Mouse (Mus musculus) limb, embryonic 15.5 days (tissue): ENCODE data around the gene Scgb1c1. TPM values are rescaled to one million over a fixed set of nuclear protein-coding genes. Genes with fewer than 3 reads are reported as not detected.
A peak's percentile ranks its signal among the peaks of the same experiment; 100 is the strongest.

Source experiments
- ATAC-seq: fragments of 200-750 bp; cut with Nextera tagmentation; 2 replicates; pipeline ENCODE4 v1.8.0; 2017; ENCODE audit warnings: low read depth, moderate TSS enrichment; ENCODE audit not compliant: insufficient number of reproducible peaks, low FRiP score, low TSS enrichment
- H3K27ac ChIP-seq: fragments of 300-500 bp; sonication (generic); 2 replicates; pipeline ENCODE4 v1.5.1; 2015; ENCODE audit warnings: moderate library complexity, mild to moderate bottlenecking, inconsistent platforms
- H3K27me3 ChIP-seq: fragments of 300-500 bp; sonication (generic); 2 replicates; pipeline ENCODE4 v1.6.1; 2015; ENCODE audit warnings: inconsistent platforms
- H3K36me3 ChIP-seq: fragments of 300-500 bp; sonication (generic); 2 replicates; pipeline ENCODE4 v1.6.1; 2015; ENCODE audit warnings: inconsistent platforms
- H3K4me1 ChIP-seq: fragments of 300-500 bp; sonication (generic); 2 replicates; pipeline ENCODE4 v1.6.1; 2015; ENCODE audit warnings: inconsistent platforms
- H3K4me2 ChIP-seq: fragments of 300-500 bp; sonication (generic); 2 replicates; pipeline ENCODE4 v1.6.1; 2015; ENCODE audit warnings: mild to moderate bottlenecking, inconsistent platforms
- H3K4me3 ChIP-seq: fragments of 300-500 bp; sonication (generic); 2 replicates; pipeline ENCODE4 v1.5.1; 2015; ENCODE audit warnings: mild to moderate bottlenecking, inconsistent platforms
- H3K9ac ChIP-seq: fragments of 300-500 bp; sonication (generic); 2 replicates; pipeline ENCODE4 v1.6.1; 2015; ENCODE audit warnings: inconsistent platforms
- H3K9me3 ChIP-seq: fragments of 300-500 bp; sonication (generic); 2 replicates; pipeline ENCODE4 v1.6.1; 2016; ENCODE audit warnings: inconsistent platforms
- WGBS: fragments of 180-500 bp; shearing (Covaris S2); methylation state at CpG from one replicate; pipeline ENCODE4 v1.1.7; 2015; 5-methylcytosine and 5-hydroxymethylcytosine counted together
- polyA plus RNA-seq: library from polyadenylated mRNA; unstranded; fragments of >200 nt; fragmentation: Nextera tagmentation; extraction: Ambion mirVana; gene quantifications from 2 replicates; pipeline ENCODE4 v1.2.1, GENCODE M21; 2015

The Scgb1c1 gene
- polyA plus RNA-seq, 1 experiment from 2014 or later, result not detected

- 82% methylated on average over 10 of the region's 10 CpGs for WGBS
- Histone ChIP-seq H3K4me1 (peaks cover 11% of the 10 kb centered on the region; the same call in 1 of the 2 replicates), H3K36me3 (peaks cover 4% of the 10 kb centered on the region), H3K9ac (no peak overlapping the region), H3K4me2 (no peak overlapping the region), H3K27me3 (peaks cover 28% of the 10 kb centered on the region), H3K4me3 (no peak overlapping the region), H3K27ac (no peak overlapping the region), H3K9me3 (no peaks in the 10 kb centered on the region)
- ATAC-seq, result no peak
Measured at GRCm38 (mm10) chr7:140846676-140847075, 1.3 kb downstream of the Scgb1c1 start.

- Histone ChIP-seq H3K4me3 (no peak within 1 kb of the TSS), H3K27ac (no peak within 1 kb of the TSS), H3K9me3 (no peaks in the 10 kb centered on the region), H3K9ac (0 out of 2 replicates have a peak within 1 kb of the TSS, but pooled peaks have one; percentile 15), H3K27me3 (peaks cover 18% of the 10 kb centered on the region), H3K4me2 (no peak within 1 kb of the TSS), H3K36me3 (peaks cover 17% of the 10 kb centered on the region), H3K4me1 (peaks cover 11% of the 10 kb centered on the region; the same call in 1 of the 2 replicates)
- ATAC-seq, result no peak
- 59% methylated on average over 11 of the region's 11 CpGs for WGBS
Measured at GRCm38 (mm10) chr7:140847755-140848580, 2.6 kb downstream of the Scgb1c1 start, which contains the start of gene Odf3. TSS of gene Odf3 (plus strand) at chr7:140847805.

DNA sequence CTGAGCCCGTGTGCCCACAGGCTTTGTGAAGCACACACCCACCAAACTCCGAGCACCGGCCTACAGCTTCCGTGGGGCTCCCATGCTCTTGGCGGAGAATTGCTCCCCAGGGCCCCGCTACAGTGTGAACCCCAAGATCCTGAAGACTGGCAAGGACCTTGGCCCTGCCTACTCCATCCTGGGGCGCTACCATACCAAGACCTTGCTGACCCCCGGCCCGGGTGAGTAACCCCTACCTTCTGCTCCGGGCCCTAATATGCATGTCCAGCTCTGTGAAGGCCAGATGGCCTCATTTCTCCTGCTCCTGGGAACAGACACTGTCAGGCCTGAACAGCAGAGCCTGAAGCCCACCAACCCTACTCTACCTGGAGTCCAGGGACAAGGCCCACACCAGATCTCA is 3.2 kb downstream of the Scgb1c1 start:
- ATAC-seq, result no peak

DNA sequence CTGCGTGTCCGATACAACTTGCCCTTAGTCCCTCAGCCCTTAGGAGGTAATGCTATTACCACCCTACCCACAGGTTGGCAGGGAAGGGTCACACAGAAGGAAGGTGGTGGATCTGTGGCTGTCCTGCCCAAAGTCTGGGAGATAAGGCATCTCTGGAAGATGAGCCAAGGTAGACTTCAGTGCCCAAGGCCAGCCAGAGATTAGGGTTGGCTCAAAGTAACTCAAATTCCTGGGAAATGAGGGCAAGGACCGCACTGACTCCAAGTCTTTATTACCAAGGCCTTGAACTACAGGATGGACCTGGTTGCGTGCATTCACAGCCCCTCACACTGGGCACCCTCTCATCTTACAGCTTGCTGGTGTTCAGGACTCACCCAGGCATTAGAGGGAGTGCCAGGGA is 6.6 kb downstream of the Scgb1c1 start:
- Histone ChIP-seq H3K4me3 (no peak overlapping the region), H3K27me3 (no peaks in the 10 kb centered on the region), H3K36me3 (peaks cover 37% of the 10 kb centered on the region), H3K27ac (no peak overlapping the region), H3K4me2 (no peak overlapping the region), H3K9ac (no peak overlapping the region), H3K9me3 (no peaks in the 10 kb centered on the region), H3K4me1 (peaks cover 18% of the 10 kb centered on the region)
- no peak for ATAC-seq
- 98% methylated on average over 4 of the region's 4 CpGs for WGBS

More for the DNA sequence above, 3.2 kb downstream of the Scgb1c1 start:
- no peak overlapping the region for H3K27ac ChIP-seq
- 88% methylated on average over 10 of the region's 10 CpGs for WGBS
- no peak overlapping the region for H3K9ac ChIP-seq
- no peak overlapping the region for H3K4me3 ChIP-seq
- H3K4me1 ChIP-seq, result peaks cover 11% of the 10 kb centered on the region; the same call in 1 of the 2 replicates
- H3K27me3 ChIP-seq, result peaks cover 14% of the 10 kb centered on the region; the same call in 1 of the 2 replicates
- H3K36me3 ChIP-seq, result peaks cover 23% of the 10 kb centered on the region
- no peaks in the 10 kb centered on the region for H3K9me3 ChIP-seq
- no peak overlapping the region for H3K4me2 ChIP-seq

- Histone ChIP-seq H3K4me2 (no peak overlapping the region), H3K9me3 (no peaks in the 10 kb centered on the region), H3K27ac (no peak overlapping the region), H3K36me3 (peaks cover 37% of the 10 kb centered on the region), H3K4me1 (peaks cover 18% of the 10 kb centered on the region), H3K9ac (no peak overlapping the region), H3K4me3 (no peak overlapping the region), H3K27me3 (no peaks in the 10 kb centered on the region)
- WGBS, result 82% methylated on average over 9 of the region's 9 CpGs
- ATAC-seq, result no peak
Measured at GRCm38 (mm10) chr7:140853386-140853785, 8.0 kb downstream of the Scgb1c1 start.

- Histone ChIP-seq H3K4me1 (peaks cover 29% of the 10 kb centered on the region), H3K9me3 (no peaks in the 10 kb centered on the region), H3K4me2 (no peak overlapping the region), H3K4me3 (peak overlapping the region; percentile 80; the same call in 1 of the 2 replicates), H3K27ac (no peak overlapping the region), H3K9ac (no peak overlapping the region), H3K27me3 (no peaks in the 10 kb centered on the region), H3K36me3 (peaks cover 44% of the 10 kb centered on the region)
- no peak for ATAC-seq
- WGBS, result 93% methylated on average over 18 of the region's 18 CpGs
Measured at GRCm38 (mm10) chr7:140854483-140854882, 9.1 kb downstream of the Scgb1c1 start.

DNA sequence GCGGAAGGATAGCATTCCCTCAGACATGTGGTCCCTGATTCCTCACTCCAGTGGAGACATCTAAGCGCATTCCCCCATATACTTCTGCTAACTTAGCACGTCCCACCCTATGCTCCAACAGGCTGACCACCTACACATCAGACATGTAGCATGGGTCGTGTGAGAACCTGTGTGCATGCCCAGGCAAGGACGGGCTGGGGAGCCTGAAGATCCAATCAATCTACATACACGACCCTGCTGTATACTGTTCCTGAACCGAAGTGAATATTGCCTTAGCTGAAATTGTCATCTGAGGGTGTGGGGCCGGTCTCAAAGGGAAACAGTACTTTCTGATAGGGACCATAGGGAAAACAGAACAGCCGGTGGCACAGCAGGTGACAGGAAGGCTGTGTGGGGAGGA is 9.8 kb downstream of the Scgb1c1 start:
- H3K4me1 ChIP-seq, result peaks cover 31% of the 10 kb centered on the region
- peak overlapping the region; percentile 91 for H3K9ac ChIP-seq
- peaks cover 51% of the 10 kb centered on the region for H3K36me3 ChIP-seq
- no peak for ATAC-seq
- peak overlapping the region; percentile 98 for H3K4me2 ChIP-seq
- H3K27ac ChIP-seq, result peak overlapping the region; percentile 93; the same call in 1 of the 2 replicates
- 62% methylated on average over 9 of the region's 9 CpGs for WGBS
- H3K9me3 ChIP-seq, result no peaks in the 10 kb centered on the region
- H3K4me3 ChIP-seq, result peak overlapping the region; percentile 80
- no peaks in the 10 kb centered on the region for H3K27me3 ChIP-seq

DNA sequence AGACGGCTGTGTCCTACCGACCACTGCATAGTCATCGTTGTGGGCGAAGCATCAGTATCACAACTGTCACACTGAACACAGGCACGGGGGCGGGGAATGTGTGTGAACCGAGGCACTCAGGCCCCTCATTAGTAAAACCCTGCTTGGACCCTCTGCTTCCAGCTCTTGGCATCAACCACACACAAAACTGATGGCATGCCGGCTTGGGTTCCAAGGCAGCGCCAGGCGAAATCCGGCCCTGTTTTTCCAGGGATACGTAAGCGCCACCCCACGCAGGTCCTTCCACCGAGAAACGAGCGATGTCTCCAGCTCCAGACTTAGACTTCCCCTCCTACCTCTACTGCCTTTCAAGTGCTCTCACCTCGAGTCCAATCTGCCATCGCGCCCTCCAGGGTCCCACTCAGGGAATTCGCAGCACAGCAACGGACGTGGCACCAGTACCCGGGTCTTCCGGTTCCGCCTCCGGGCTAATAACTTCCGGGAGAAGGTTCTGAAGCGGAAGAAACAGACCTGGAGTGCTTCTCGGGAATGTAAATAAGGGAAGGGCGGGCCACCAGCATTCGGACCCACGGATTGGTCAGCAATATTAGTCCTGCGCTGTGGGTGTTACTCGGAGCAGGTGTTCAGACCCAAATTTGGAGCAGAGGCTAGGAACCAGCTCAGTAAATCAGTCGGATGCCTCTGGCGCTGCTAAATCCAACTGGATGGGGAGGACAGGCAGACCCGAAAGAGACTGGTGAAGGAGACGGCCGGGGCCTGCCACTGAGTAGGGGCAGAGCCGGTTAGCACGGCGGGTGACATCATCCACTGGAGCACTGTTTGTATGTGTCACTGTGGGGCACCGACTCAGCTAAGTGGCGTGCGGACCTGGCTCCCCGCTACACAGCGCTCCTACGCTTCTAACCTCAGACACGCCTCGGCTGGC is 10.8 kb downstream of the Scgb1c1 start, which contains the start of gene Gm45785:
TSS of gene Gm45785 (minus strand) at position 472 of the 925 bp plus-strand sequence.
- peak within 1 kb of the TSS; percentile 91 for H3K9ac ChIP-seq
- ATAC-seq, result peak; percentile 63
- H3K27ac ChIP-seq, result peak within 1 kb of the TSS; percentile 93
- peaks cover 60% of the 10 kb centered on the region for H3K36me3 ChIP-seq
- peaks cover 31% of the 10 kb centered on the region for H3K4me1 ChIP-seq
- H3K4me3 ChIP-seq, result peak within 1 kb of the TSS; percentile 80
- under 1% methylated on average over 51 of the region's 51 CpGs for WGBS
- H3K27me3 ChIP-seq, result no peaks in the 10 kb centered on the region
- H3K4me2 ChIP-seq, result peak within 1 kb of the TSS; percentile 98
- no peaks in the 10 kb centered on the region for H3K9me3 ChIP-seq

DNA sequence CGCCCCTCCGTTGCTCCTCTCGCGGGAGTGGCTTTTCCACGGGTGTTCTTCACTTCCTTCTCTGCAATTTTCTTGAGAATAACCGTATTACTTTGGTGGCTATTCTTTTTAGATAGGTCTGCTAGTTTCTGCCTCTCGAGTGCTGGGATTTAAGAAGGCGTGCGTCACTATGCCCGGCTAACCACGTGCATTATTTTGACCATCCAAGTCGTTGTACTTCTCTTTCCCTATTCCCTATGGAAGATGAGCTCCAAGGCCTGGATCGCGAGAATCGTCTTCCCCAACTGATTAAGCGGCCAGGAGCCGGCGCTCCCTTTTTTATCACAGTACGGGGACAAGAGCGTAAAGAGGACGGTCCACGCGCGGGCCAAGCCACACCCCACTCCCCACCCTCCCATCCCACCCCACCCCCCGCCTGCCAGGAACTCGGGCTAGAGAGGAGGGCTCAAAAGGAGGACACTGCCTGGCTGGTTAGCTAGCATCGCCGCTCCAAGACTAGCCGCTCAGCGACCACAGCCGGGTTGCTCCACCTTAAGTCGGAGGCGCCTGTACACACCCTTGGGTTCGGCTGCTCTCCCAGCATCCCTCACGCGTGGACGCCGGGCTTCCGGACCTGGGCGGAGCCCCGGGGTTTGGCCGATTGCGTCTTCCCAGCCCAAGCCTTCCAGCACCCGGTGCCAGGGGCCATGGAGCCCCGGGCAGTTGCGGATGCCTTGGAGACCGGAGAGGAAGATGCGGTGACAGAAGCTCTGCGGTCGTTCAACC is 11.6 kb downstream of the Scgb1c1 start, which contains the start of gene Ric8a:
TSS of gene Ric8a (plus strand) at position 173 of the 765 bp plus-strand sequence.
- Histone ChIP-seq H3K9ac (peak within 1 kb of the TSS; percentile 91), H3K9me3 (no peaks in the 10 kb centered on the region), H3K4me2 (peak within 1 kb of the TSS; percentile 98), H3K27ac (peak within 1 kb of the TSS; percentile 93), H3K4me3 (peak within 1 kb of the TSS; percentile 80), H3K36me3 (peaks cover 62% of the 10 kb centered on the region), H3K27me3 (no peaks in the 10 kb centered on the region), H3K4me1 (peaks cover 31% of the 10 kb centered on the region)
- WGBS, result under 1% methylated on average over 50 of the region's 50 CpGs
- peak; percentile 84 for ATAC-seq

DNA sequence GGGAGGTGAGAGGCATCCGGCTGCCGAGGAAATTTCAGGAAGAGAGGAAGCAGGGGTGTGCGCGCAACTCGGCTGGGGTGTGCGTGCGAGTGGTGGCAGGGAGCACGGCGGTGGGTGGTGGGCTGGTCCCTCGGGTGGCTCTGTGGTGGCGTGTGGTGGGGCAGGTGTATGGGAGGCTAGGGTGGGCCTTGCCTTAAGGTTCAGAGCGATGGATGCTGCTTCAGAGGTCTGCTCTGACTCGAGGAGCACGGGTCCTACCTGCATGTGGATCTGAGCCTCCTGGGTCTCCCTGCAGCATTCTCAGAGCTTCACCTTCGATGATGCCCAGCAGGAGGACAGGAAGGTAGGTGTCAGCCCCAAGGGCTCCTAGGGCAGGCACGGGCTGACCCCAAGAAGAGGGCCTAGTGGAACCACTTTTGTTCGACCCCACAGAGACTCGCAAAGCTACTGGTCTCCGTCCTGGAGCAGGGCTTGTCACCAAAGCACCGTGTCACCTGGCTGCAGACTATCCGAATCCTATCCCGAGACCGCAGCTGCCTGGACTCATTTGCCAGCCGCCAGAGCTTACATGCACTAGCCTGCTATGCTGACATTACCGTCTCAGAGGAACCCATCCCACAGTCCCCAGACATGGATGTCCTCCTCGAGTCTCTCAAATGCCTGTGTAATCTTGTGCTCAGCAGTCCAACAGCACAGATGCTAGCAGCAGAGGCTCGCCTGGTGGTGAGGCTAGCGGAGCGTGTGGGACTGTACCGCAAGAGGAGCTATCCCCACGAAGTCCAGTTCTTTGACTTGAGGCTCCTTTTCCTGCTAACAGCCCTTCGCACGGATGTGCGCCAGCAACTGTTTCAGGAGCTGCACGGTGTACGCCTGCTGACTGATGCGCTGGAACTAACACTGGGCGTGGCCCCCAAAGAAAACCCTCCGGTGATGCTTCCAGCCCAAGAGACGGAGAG is 12.5 kb downstream of the Scgb1c1 start, which contains the start of gene Bet1l:
TSS of gene Bet1l (minus strand) at position 28 of the 956 bp plus-strand sequence.
- Histone ChIP-seq H3K36me3 (peaks cover 62% of the 10 kb centered on the region), H3K4me3 (peak within 1 kb of the TSS; percentile 80), H3K4me2 (peak within 1 kb of the TSS; percentile 98), H3K9ac (peak within 1 kb of the TSS; percentile 91), H3K27me3 (no peaks in the 10 kb centered on the region), H3K27ac (peak within 1 kb of the TSS; percentile 93), H3K4me1 (peaks cover 31% of the 10 kb centered on the region), H3K9me3 (no peaks in the 10 kb centered on the region)
- peak; percentile 22; the same call in 1 of the 2 replicates for ATAC-seq
- 37% methylated on average over 39 of the region's 40 CpGs for WGBS
